Mouse (Mus musculus) thymus, adult 18-20 months (tissue): ENCODE measurements around the gene Zfp768.
A peak's percentile ranks its signal among the peaks of the same experiment; 100 is the strongest.

Experiments used
- DNase-seq, 2 experiments: peaks; one replicate each; pipeline ENCODE4 v3.0.0; 2022; ENCODE audit warnings: mixed read lengths in 2 of 2

Gene Zfp768

GRCm38 (mm10) chr7:127296786-127297555 is 48.4 kb downstream of the Zfp768 start:
- DNase-seq: peak in 1 of 2 experiments; percentile 42

- peak; percentile 58 to 77 for DNase-seq
These were observed 49.3 kb downstream of the Zfp768 start, which contains the start of gene Itgal for GRCm38 (mm10) chr7:127296098-127296497. Gene Itgal, plus strand, starts transcription at chr7:127296260.
